Mouse (Mus musculus) forebrain, postnatal 0 days (tissue): ENCODE data around the gene Nfib. TPM values are rescaled to one million over a fixed set of nuclear protein-coding genes. Genes with fewer than 3 reads are reported as not detected.

ENCODE experiments used
- ATAC-seq: fragments of 200-750 bp; cut with Nextera tagmentation; 2 replicates; pipeline ENCODE4 v1.8.0; 2017; ENCODE audit warnings: mild to moderate bottlenecking, moderate library complexity
- DNase-seq: peaks from one replicate; pipeline ENCODE4 v3.0.0-alpha.2; 2015
- H3K27ac ChIP-seq: fragments of 300-500 bp; sonication (generic); 2 replicates; pipeline ENCODE4 v1.5.1; 2014; ENCODE audit warnings: low read depth, mild to moderate bottlenecking, antibody characterized with exemption, low read length, moderate library complexity, mixed read lengths
- H3K27me3 ChIP-seq: fragments of 300-500 bp; sonication (generic); 2 replicates; pipeline ENCODE4 v1.6.1; 2014; ENCODE audit warnings: mild to moderate bottlenecking, low read length, mixed read lengths; ENCODE audit not compliant: insufficient read depth
- H3K36me3 ChIP-seq: fragments of 300-500 bp; sonication (generic); 2 replicates; pipeline ENCODE4 v1.6.1; 2014; ENCODE audit warnings: mild to moderate bottlenecking, moderate library complexity; ENCODE audit not compliant: insufficient read depth
- H3K4me1 ChIP-seq: fragments of 300-500 bp; sonication (generic); 2 replicates; pipeline ENCODE4 v1.6.1; 2014; ENCODE audit warnings: antibody characterized with exemption; ENCODE audit not compliant: insufficient read depth
- H3K4me2 ChIP-seq: fragments of 300-500 bp; sonication (generic); 2 replicates; pipeline ENCODE4 v1.6.1; 2014; ENCODE audit warnings: low read depth, mild to moderate bottlenecking, moderate library complexity
- H3K4me3 ChIP-seq: fragments of 300-500 bp; sonication (generic); 2 replicates; pipeline ENCODE4 v1.5.1; 2014; ENCODE audit warnings: low read depth, low read length, mixed read lengths
- H3K9ac ChIP-seq: fragments of 300-500 bp; sonication (generic); 2 replicates; pipeline ENCODE4 v1.6.1; 2014; ENCODE audit warnings: mild to moderate bottlenecking
- H3K9me3 ChIP-seq: fragments of 300-500 bp; sonication (generic); 2 replicates; pipeline ENCODE4 v1.6.1; 2016; ENCODE audit warnings: low read length
- CTCF ChIP-seq: sonication (generic); IDR thresholded peaks from 2 replicates; pipeline ENCODE4 v1.5.1; 2016; ENCODE audit warnings: antibody characterized with exemption, control low read depth, low read depth
- WGBS: fragments of 180-500 bp; shearing (Covaris S2); extraction: QIAGEN DNeasy Blood & Tissue Kit; methylation state at CpG from one replicate; pipeline ENCODE4 v1.1.7; 2014; 5-methylcytosine and 5-hydroxymethylcytosine counted together
- polyA plus RNA-seq: library from polyadenylated mRNA; unstranded; fragments of >200 nt; fragmentation: Nextera tagmentation; extraction: Ambion mirVana; gene quantifications from 2 replicates; pipeline ENCODE4 v1.2.1, GENCODE M21; 2015
- total RNA-seq: library from RNA; depleted of rRNA; stranded (reverse); fragments of >200 nt; gene quantifications from 2 replicates; pipeline ENCODE4 v1.2.3, GENCODE M21; 2014

Nfib gene
- total and polyA plus RNA-seq, 2 experiments from 2014 or later = 69.0 to 135 TPM

DNA sequence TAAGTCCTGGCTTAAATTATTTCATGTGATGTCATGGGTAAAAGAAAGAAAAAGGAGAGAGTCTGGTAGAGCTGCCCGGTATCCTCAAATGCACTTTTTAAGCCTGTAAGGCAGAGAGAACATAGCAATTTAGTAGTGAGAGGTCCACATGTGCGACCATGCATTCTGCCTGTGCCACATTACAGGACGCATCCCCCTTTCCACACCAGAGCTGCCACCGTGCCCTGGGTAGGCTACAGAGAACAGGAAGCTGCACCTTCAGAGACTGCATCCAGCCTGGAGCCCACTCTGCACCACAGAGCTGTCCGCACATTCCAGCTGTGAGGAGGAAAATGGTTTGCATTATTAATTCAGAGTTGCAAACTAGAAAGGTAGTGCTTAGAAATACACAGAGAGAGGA lies 331.0 kb downstream of the Nfib start:
- ATAC-seq (no peak), DNase-seq (no peak)
- H3K36me3 ChIP-seq = no peaks in the 10 kb centered on the region
- TF ChIP-seq CTCF = no peak
- no peaks in the 10 kb centered on the region for H3K4me1 ChIP-seq
- no peaks in the 10 kb centered on the region for H3K9me3 ChIP-seq
- H3K9ac ChIP-seq = no peak overlapping the region
- H3K4me2 ChIP-seq = no peak overlapping the region
- no peaks in the 10 kb centered on the region for H3K27me3 ChIP-seq
- no peak overlapping the region for H3K4me3 ChIP-seq
- 52% methylated on average over 5 of the region's 5 CpGs for WGBS
- H3K27ac ChIP-seq = no peak overlapping the region

- Histone ChIP-seq H3K9me3 (no peaks in the 10 kb centered on the region), H3K4me3 (no peak overlapping the region), H3K4me1 (no peaks in the 10 kb centered on the region), H3K9ac (no peak overlapping the region), H3K27me3 (no peaks in the 10 kb centered on the region), H3K4me2 (no peak overlapping the region), H3K36me3 (no peaks in the 10 kb centered on the region), H3K27ac (no peak overlapping the region)
- ATAC-seq (no peak), DNase-seq (no peak)
- WGBS = 91% methylated on average over 4 of the region's 4 CpGs
- TF ChIP-seq CTCF = no peak
These were observed 333.3 kb downstream of the Nfib start for GRCm38 (mm10) chr4:82372217-82372616.

DNA sequence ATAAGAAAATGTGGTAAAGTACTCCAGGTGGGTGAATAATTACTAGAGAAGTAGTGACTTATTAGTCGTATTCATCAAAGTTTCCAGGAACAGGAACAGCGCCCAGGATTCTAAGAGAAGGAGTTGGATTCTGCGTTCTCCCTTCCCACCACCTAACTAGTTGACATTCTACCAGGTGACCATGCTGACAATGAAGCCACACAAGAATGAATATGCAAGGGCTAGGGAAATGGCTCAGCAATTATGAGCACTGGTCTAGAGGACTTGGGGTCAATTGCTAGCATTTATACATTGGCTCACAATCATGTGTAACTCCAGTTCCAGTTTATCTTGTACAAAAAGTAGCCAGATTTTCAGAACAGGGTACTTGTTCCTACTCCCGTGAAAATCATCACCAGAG lies 334.1 kb downstream of the Nfib start:
- Histone ChIP-seq H3K4me1 (no peaks in the 10 kb centered on the region), H3K36me3 (no peaks in the 10 kb centered on the region), H3K27ac (no peak overlapping the region), H3K9ac (no peak overlapping the region), H3K4me3 (no peak overlapping the region), H3K9me3 (no peaks in the 10 kb centered on the region), H3K27me3 (no peaks in the 10 kb centered on the region), H3K4me2 (no peak overlapping the region)
- no peak for DNase-seq
- no peak for TF ChIP-seq CTCF
- 86% methylated on average over 4 of the region's 4 CpGs for WGBS
- no peak for ATAC-seq

- H3K4me3 ChIP-seq = no peak overlapping the region
These were observed 336.4 kb downstream of the Nfib start for GRCm38 (mm10) chr4:82369011-82369776.

GRCm38 (mm10) chr4:82368091-82368775 lies 337.3 kb downstream of the Nfib start:
- H3K27me3 ChIP-seq = no peaks in the 10 kb centered on the region
- H3K4me1 ChIP-seq = no peaks in the 10 kb centered on the region
- H3K27ac ChIP-seq = no peak overlapping the region
- no peak overlapping the region for H3K4me3 ChIP-seq
- no peaks in the 10 kb centered on the region for H3K9me3 ChIP-seq
- 57% methylated on average over 9 of the region's 9 CpGs for WGBS
- no peak for TF ChIP-seq CTCF
- DNase-seq = no peak
- H3K4me2 ChIP-seq = no peak overlapping the region
- H3K9ac ChIP-seq = no peak overlapping the region
- no peaks in the 10 kb centered on the region for H3K36me3 ChIP-seq
- ATAC-seq = no peak

More at GRCm38 (mm10) chr4:82369011-82369776, 336.4 kb downstream of the Nfib start:
- Histone ChIP-seq H3K4me2 (no peak overlapping the region), H3K4me1 (no peaks in the 10 kb centered on the region), H3K27me3 (no peaks in the 10 kb centered on the region), H3K9me3 (no peaks in the 10 kb centered on the region), H3K36me3 (no peaks in the 10 kb centered on the region), H3K27ac (no peak overlapping the region), H3K9ac (no peak overlapping the region)
- TF ChIP-seq CTCF = no peak
- DNase-seq (no peak), ATAC-seq (no peak)
- WGBS = 90% methylated on average over 6 of the region's 6 CpGs

DNA sequence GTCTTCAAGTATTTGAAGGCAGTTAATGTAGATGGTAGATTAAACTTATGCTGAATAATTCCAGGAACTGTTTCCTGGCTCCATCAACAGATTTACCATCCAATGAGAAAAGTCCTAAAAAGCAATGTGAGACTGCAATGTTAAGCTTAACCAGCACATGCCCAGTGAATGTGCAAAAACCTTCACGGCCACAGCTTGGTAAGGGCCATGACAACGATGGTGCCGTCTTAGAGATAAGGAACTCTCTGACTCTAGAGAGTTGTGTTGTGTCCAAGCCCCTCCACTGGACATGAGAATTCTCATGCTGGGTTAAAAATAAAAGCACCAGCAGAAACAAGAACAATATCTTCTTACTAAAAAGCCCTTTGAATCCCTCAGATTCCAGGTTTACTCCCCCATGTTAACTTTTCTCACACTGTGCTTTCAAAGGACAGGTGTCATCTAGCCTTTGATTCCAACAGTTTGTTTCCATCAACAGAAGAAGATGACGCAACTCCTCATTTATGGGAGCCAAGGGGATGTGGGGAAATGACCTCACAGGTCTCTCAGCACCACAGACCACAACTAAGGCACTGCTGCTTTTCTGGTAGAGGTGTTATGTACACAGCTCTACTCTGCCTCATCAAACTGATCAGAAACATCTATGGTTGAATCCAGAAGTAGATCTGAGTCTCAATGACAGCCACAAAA lies 340.7 kb downstream of the Nfib start:
- Histone ChIP-seq H3K27ac (no peak overlapping the region), H3K27me3 (no peaks in the 10 kb centered on the region)

GRCm38 (mm10) chr4:82363951-82364350 lies 341.6 kb downstream of the Nfib start:
- no peak for TF ChIP-seq CTCF
- no peaks in the 10 kb centered on the region for H3K9me3 ChIP-seq
- 74% methylated on average over 6 of the region's 6 CpGs for WGBS
- no peak overlapping the region for H3K9ac ChIP-seq
- no peaks in the 10 kb centered on the region for H3K27me3 ChIP-seq
- ATAC-seq (no peak), DNase-seq (no peak)
- H3K27ac ChIP-seq = no peak overlapping the region
- H3K4me1 ChIP-seq = peaks cover 3% of the 10 kb centered on the region; the same call in 1 of the 2 replicates
- no peak overlapping the region for H3K4me2 ChIP-seq
- no peaks in the 10 kb centered on the region for H3K36me3 ChIP-seq
- H3K4me3 ChIP-seq = no peak overlapping the region

More for the DNA sequence above, 340.7 kb downstream of the Nfib start:
- TF ChIP-seq CTCF = no peak
- no peak for DNase-seq
- peaks cover 3% of the 10 kb centered on the region; the same call in 1 of the 2 replicates for H3K4me1 ChIP-seq
- no peak overlapping the region for H3K9ac ChIP-seq
- no peak for ATAC-seq
- no peak overlapping the region for H3K4me2 ChIP-seq
- 75% methylated on average over 4 of the region's 4 CpGs for WGBS
- no peak overlapping the region for H3K4me3 ChIP-seq
- no peaks in the 10 kb centered on the region for H3K9me3 ChIP-seq
- H3K36me3 ChIP-seq = no peaks in the 10 kb centered on the region
